Mouse (Mus musculus) kidney, postnatal 36 days (tissue): ENCODE data around the gene Pde8b.

Experiments
- DNase-seq, 2 experiments: peaks; one replicate each; pipeline ENCODE4 v3.0.0; 2021 to 2022; ENCODE audit warnings: mixed read lengths in 2 of 2

Gene Pde8b

DNA sequence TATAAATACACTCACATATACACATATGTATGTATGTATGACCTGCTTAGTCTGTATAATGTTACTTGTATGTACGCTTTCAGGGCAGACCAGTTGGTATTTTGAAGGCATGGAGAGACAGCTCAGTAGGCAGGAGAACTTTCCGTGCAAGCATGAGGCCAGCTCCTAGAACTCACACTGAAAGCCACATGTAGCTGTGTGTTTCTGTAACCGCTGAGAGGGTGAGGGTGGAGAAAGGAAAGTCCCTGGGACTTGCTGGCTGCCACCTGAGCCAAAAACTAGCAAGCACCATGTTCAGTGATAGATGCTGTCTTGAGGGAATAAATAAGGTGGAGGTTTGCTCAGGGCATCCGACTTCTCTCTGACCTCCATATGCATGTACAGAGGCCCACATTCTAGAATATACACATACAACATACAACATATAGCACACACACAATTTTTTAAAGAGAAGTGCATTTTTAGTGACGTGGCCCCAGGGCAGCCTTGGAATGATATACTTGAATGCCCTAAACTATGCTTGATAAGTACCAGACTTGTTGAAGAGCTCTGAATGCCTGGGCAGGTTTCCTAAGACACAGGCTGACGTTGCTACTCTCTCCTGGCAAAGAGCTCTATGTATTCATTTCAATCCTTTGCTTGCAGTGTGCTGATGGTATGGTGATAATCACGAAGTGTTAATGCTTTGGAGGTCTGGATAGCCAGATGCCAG is 238.4 kb downstream of the Pde8b start:
- DNase-seq: no peak

DNA sequence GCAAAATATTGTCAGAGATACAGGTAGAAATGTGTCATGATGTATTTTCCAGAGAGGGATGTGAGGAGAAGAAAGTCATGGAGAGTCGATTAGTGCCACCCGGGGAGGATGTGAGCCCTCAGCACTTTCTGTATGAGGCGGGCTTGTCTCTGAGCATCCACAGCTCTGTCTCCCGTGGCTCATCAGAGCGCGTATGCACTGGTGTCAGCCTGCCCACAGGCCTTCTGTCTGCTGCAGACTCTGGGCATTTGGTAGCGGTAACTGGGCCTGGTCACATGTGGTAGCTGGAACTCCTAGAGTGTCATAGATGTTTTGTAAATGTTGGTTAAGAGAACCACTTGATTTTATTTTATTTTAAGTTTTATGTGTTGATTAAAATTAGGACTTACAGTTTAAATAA is 240.9 kb downstream of the Pde8b start:
- no peak for DNase-seq

- DNase-seq: no peak
These were observed 242.9 kb downstream of the Pde8b start for GRCm38 (mm10) chr13:95007281-95007680.

GRCm38 (mm10) chr13:94990516-94990915 is 259.6 kb downstream of the Pde8b start:
- peak; percentile 52 to 60 for DNase-seq

- DNase-seq: no peak
These were observed 271.1 kb downstream of the Pde8b start for GRCm38 (mm10) chr13:94979081-94979480.

- DNase-seq: peak; percentile 94 to 97
These were observed 273.6 kb downstream of the Pde8b start, which contains the start of gene Wdr41 for GRCm38 (mm10) chr13:94976219-94977186. Gene Wdr41, plus strand, starts transcription at chr13:94976344.

DNA sequence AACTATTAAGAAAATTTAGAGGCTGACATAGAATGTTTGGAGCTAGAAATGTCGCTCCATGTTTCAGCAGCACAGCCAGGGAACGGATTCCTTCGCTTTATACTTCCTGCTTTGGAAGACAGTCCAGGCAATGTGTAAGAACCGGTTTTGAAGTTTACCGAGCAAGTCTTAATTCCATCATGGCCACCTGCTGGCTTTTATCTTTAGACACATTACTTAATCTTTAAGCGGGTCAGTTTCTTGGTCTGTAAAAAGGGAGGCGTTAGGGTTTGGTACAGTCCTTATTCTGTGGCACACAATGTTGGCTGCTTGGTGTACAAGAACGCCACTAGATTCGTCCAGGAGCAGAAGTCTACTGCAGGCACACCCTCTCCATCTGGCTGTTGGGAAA is 274.3 kb downstream of the Pde8b start:
- DNase-seq: no peak
